Mouse (Mus musculus): ENCODE results near the gene Shisa2. TPM values are rescaled to one million over a fixed set of nuclear protein-coding genes. Genes with fewer than 3 reads are reported as not detected.

The Shisa2 gene
- polyA plus RNA-seq (2014; fragmentation: Nextera tagmentation; extraction: Ambion mirVana): 36.8 and 38.7 TPM in 2 replicates

- Histone ChIP-seq H3K4me2 (ENCODE audit: low read depth, severe bottlenecking) (peak within 1 kb of the TSS; percentile 83), H3K9me3 (ENCODE audit: control insufficient read depth, low read length) (no peaks in the 10 kb centered on the region), H3K4me1 (ENCODE audit: control insufficient read depth, insufficient read depth, low read length) (peaks cover 12% of the 10 kb centered on the region), H3K27me3 (ENCODE audit: control insufficient read depth, insufficient read depth, low read length) (no peaks in the 10 kb centered on the region), H3K36me3 (ENCODE audit: control insufficient read depth, insufficient read depth, low read length) (no peaks in the 10 kb centered on the region), H3K4me3 (ENCODE audit: low read depth, low read length) (peak within 1 kb of the TSS; percentile 77), H3K27ac (replicated peaks; ENCODE audit: low read depth, low read length) (peak within 1 kb of the TSS; percentile 86), H3K9ac (ENCODE audit: low read length) (peak within 1 kb of the TSS; percentile 85)
- DNase-seq (ENCODE audit: low spot score) (peak; percentile 90), ATAC-seq (ENCODE audit: insufficient number of reproducible peaks, low FRiP score, low TSS enrichment, low read depth) (peak; percentile 83)
- under 1% methylated on average over 64 of the region's 65 CpGs for WGBS
Observed at GRCm38 (mm10) chr14:59625158-59625805, at the start of gene Shisa2. Shisa2 (plus strand) TSS chr14:59625308.

DNA sequence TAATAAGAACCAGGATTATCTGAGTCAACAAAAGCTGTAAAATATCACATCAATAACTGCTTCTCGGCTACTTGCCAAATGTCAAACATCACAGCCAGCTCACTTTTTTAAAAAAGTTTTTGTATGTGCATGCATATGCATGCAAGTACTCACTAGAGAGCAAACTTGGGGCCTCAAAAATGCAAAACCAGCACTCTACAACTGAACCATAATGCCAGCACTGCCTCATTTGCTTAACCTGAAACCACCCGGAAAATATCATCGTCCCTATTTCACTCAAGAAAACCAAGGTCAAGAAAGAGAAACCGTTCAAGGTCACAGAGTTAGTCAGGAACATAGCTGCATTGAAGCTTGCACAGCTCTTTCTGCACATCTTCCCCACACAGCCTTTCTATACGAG, 48.7 kb upstream of the Shisa2 start:
- no peak overlapping the region for H3K4me3 ChIP-seq (ENCODE audit: low read depth, low read length)
- H3K4me1 ChIP-seq (ENCODE audit: control insufficient read depth, insufficient read depth, low read length): no peaks in the 10 kb centered on the region
- H3K9me3 ChIP-seq (ENCODE audit: control insufficient read depth, low read length): no peaks in the 10 kb centered on the region
- H3K27me3 ChIP-seq (ENCODE audit: control insufficient read depth, insufficient read depth, low read length): no peaks in the 10 kb centered on the region
- H3K4me2 ChIP-seq (ENCODE audit: low read depth, severe bottlenecking): no peak overlapping the region
- peaks cover 4% of the 10 kb centered on the region for H3K36me3 ChIP-seq (ENCODE audit: control insufficient read depth, insufficient read depth, low read length)
- 89% methylated on average over 5 of the region's 5 CpGs for WGBS
- H3K27ac ChIP-seq (replicated peaks; ENCODE audit: low read depth, low read length): no peak overlapping the region
- DNase-seq (ENCODE audit: low spot score) (no peak), ATAC-seq (ENCODE audit: insufficient number of reproducible peaks, low FRiP score, low TSS enrichment, low read depth) (no peak)
- H3K9ac ChIP-seq (ENCODE audit: low read length): no peak overlapping the region

GRCm38 (mm10) chr14:59590614-59591013, 34.5 kb upstream of the Shisa2 start:
- peaks cover 4% of the 10 kb centered on the region; the same call in 1 of the 2 replicates for H3K36me3 ChIP-seq (ENCODE audit: control insufficient read depth, insufficient read depth, low read length)
- H3K4me1 ChIP-seq (ENCODE audit: control insufficient read depth, insufficient read depth, low read length): no peaks in the 10 kb centered on the region
- no peak overlapping the region for H3K9ac ChIP-seq (ENCODE audit: low read length)
- no peak overlapping the region for H3K4me3 ChIP-seq (ENCODE audit: low read depth, low read length)
- DNase-seq (ENCODE audit: low spot score) (peak; percentile 30), ATAC-seq (ENCODE audit: insufficient number of reproducible peaks, low FRiP score, low TSS enrichment, low read depth) (no peak)
- WGBS: 86% methylated on average over 1 of the region's 1 CpGs
- no peaks in the 10 kb centered on the region for H3K27me3 ChIP-seq (ENCODE audit: control insufficient read depth, insufficient read depth, low read length)
- no peaks in the 10 kb centered on the region for H3K9me3 ChIP-seq (ENCODE audit: control insufficient read depth, low read length)
- H3K27ac ChIP-seq (replicated peaks; ENCODE audit: low read depth, low read length): no peak overlapping the region
- H3K4me2 ChIP-seq (ENCODE audit: low read depth, severe bottlenecking): no peak overlapping the region

- H3K4me2 ChIP-seq (ENCODE audit: low read depth, severe bottlenecking): no peak overlapping the region
- H3K9me3 ChIP-seq (ENCODE audit: control insufficient read depth, low read length): no peaks in the 10 kb centered on the region
- no peak for DNase-seq (ENCODE audit: low spot score)
- H3K4me1 ChIP-seq (ENCODE audit: control insufficient read depth, insufficient read depth, low read length): peaks cover under 1% of the 10 kb centered on the region; the same call in 1 of the 2 replicates
- no peak overlapping the region for H3K4me3 ChIP-seq (ENCODE audit: low read depth, low read length)
- ATAC-seq (ENCODE audit: insufficient number of reproducible peaks, low FRiP score, low TSS enrichment, low read depth): no peak
- H3K9ac ChIP-seq (ENCODE audit: low read length): no peak overlapping the region
- 84% methylated on average over 8 of the region's 8 CpGs for WGBS
- no peaks in the 10 kb centered on the region for H3K27me3 ChIP-seq (ENCODE audit: control insufficient read depth, insufficient read depth, low read length)
- H3K27ac ChIP-seq (replicated peaks; ENCODE audit: low read depth, low read length): no peak overlapping the region
- peaks cover 4% of the 10 kb centered on the region; the same call in 1 of the 2 replicates for H3K36me3 ChIP-seq (ENCODE audit: control insufficient read depth, insufficient read depth, low read length)
Observed at GRCm38 (mm10) chr14:59591901-59592300, 33.2 kb upstream of the Shisa2 start.

DNA sequence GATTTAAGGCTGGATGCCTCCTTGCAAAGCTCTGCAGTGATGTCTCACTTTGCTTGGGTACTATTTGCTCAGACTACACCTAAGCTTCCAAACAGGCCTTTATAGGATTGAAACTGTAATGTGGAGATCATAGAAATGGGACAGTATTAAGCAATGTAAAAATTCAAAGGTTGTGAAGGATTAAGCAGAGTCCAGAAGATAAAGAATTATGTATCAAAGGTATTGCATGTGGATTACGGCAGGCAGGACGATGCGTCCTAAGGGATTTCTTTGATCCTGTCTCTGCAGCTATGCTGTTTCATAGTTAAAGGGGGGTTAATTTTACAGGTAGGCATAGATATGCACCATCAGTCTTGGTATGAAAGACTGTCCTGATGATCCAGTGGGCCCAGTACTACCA, 32.5 kb upstream of the Shisa2 start:
- no peak overlapping the region for H3K4me3 ChIP-seq (ENCODE audit: low read depth, low read length)
- no peak overlapping the region for H3K9ac ChIP-seq (ENCODE audit: low read length)
- DNase-seq (ENCODE audit: low spot score) (no peak), ATAC-seq (ENCODE audit: insufficient number of reproducible peaks, low FRiP score, low TSS enrichment, low read depth) (no peak)
- peaks cover 4% of the 10 kb centered on the region; the same call in 1 of the 2 replicates for H3K36me3 ChIP-seq (ENCODE audit: control insufficient read depth, insufficient read depth, low read length)
- WGBS: 91% methylated on average over 3 of the region's 3 CpGs
- H3K27me3 ChIP-seq (ENCODE audit: control insufficient read depth, insufficient read depth, low read length): no peaks in the 10 kb centered on the region
- no peaks in the 10 kb centered on the region for H3K9me3 ChIP-seq (ENCODE audit: control insufficient read depth, low read length)
- H3K27ac ChIP-seq (replicated peaks; ENCODE audit: low read depth, low read length): no peak overlapping the region
- peaks cover 4% of the 10 kb centered on the region; the same call in 1 of the 2 replicates for H3K4me1 ChIP-seq (ENCODE audit: control insufficient read depth, insufficient read depth, low read length)
- no peak overlapping the region for H3K4me2 ChIP-seq (ENCODE audit: low read depth, severe bottlenecking)

GRCm38 (mm10) chr14:59594988-59595387, 30.1 kb upstream of the Shisa2 start:
- H3K36me3 ChIP-seq (ENCODE audit: control insufficient read depth, insufficient read depth, low read length): no peaks in the 10 kb centered on the region
- H3K4me1 ChIP-seq (ENCODE audit: control insufficient read depth, insufficient read depth, low read length): peaks cover 4% of the 10 kb centered on the region; the same call in 1 of the 2 replicates
- no peak overlapping the region for H3K4me2 ChIP-seq (ENCODE audit: low read depth, severe bottlenecking)
- no peak overlapping the region for H3K9ac ChIP-seq (ENCODE audit: low read length)
- WGBS: 97% methylated on average over 3 of the region's 3 CpGs
- no peak overlapping the region for H3K27ac ChIP-seq (replicated peaks; ENCODE audit: low read depth, low read length)
- H3K9me3 ChIP-seq (ENCODE audit: control insufficient read depth, low read length): no peaks in the 10 kb centered on the region
- DNase-seq (ENCODE audit: low spot score) (no peak), ATAC-seq (ENCODE audit: insufficient number of reproducible peaks, low FRiP score, low TSS enrichment, low read depth) (no peak)
- no peaks in the 10 kb centered on the region for H3K27me3 ChIP-seq (ENCODE audit: control insufficient read depth, insufficient read depth, low read length)
- no peak overlapping the region for H3K4me3 ChIP-seq (ENCODE audit: low read depth, low read length)

DNA sequence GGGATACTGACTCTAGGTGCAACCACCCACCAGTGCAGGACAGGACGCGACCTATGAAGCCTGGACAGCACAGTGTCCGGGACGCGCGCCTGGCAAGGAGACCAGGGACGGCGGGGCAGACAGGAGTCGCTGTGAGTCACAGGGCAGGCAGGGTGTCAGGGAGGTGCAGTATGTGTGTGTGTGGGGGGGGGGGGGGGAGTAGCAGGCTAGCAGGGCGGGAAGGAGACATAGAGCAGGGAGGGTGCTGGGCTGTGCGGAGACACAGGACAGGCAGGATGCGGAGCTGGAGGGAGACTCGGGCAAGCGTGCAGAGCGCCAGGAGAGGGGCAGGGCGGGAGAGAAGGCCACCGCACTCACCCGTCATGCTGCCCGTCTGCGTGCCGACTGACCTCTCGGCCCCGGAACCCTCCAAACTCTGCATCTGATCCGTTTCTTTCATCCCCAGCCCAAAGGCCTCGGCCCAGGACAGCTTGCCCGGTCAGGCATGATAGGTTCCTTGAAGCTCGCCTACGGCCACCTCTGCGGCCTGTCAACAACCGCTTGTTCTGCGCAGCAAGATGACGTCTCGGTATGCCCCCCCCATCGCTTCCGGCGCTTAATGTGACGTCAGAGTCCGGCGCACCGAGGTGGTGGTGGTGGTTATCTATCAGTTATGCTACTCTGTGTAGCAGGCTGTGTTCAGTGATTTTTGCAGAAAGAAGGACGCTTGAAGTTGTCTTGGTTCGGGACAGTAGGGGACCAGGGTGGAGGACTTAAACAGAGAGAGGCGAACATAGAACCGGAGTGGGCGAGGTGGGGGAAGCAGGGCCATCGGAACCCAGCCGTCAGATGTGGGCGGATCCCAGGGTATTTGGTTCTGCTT, 27.5 kb upstream of the Shisa2 start, which contains the start of gene Cdadc1:
TSS of gene Cdadc1 (minus strand) at position 562 of the 862 bp plus-strand sequence.
- Histone ChIP-seq H3K9me3 (ENCODE audit: control insufficient read depth, low read length) (no peaks in the 10 kb centered on the region), H3K4me2 (ENCODE audit: low read depth, severe bottlenecking) (peak within 1 kb of the TSS; percentile 90), H3K27ac (replicated peaks; ENCODE audit: low read depth, low read length) (no peak within 1 kb of the TSS; the same call in 1 of the 2 replicates), H3K4me3 (ENCODE audit: low read depth, low read length) (peak within 1 kb of the TSS; percentile 91), H3K9ac (ENCODE audit: low read length) (peak within 1 kb of the TSS; percentile 73), H3K36me3 (ENCODE audit: control insufficient read depth, insufficient read depth, low read length) (no peaks in the 10 kb centered on the region), H3K4me1 (ENCODE audit: control insufficient read depth, insufficient read depth, low read length) (peaks cover 4% of the 10 kb centered on the region; the same call in 1 of the 2 replicates), H3K27me3 (ENCODE audit: control insufficient read depth, insufficient read depth, low read length) (no peaks in the 10 kb centered on the region)
- WGBS: under 1% methylated on average over 46 of the region's 48 CpGs
- DNase-seq (ENCODE audit: low spot score): peak; percentile 99
- peak; percentile 84 for ATAC-seq (ENCODE audit: insufficient number of reproducible peaks, low FRiP score, low TSS enrichment, low read depth)

- ATAC-seq (ENCODE audit: insufficient number of reproducible peaks, low FRiP score, low TSS enrichment, low read depth) (no peak), DNase-seq (ENCODE audit: low spot score) (no peak)
- Histone ChIP-seq H3K4me1 (ENCODE audit: control insufficient read depth, insufficient read depth, low read length) (peaks cover 4% of the 10 kb centered on the region; the same call in 1 of the 2 replicates), H3K9ac (ENCODE audit: low read length) (peak overlapping the region; percentile 73), H3K36me3 (ENCODE audit: control insufficient read depth, insufficient read depth, low read length) (no peaks in the 10 kb centered on the region), H3K4me3 (ENCODE audit: low read depth, low read length) (peak overlapping the region; percentile 91), H3K4me2 (ENCODE audit: low read depth, severe bottlenecking) (peak overlapping the region; percentile 62), H3K27ac (replicated peaks; ENCODE audit: low read depth, low read length) (no peak overlapping the region), H3K9me3 (ENCODE audit: control insufficient read depth, low read length) (no peaks in the 10 kb centered on the region), H3K27me3 (ENCODE audit: control insufficient read depth, insufficient read depth, low read length) (no peaks in the 10 kb centered on the region)
- 3% methylated on average over 8 of the region's 8 CpGs for WGBS
Observed at GRCm38 (mm10) chr14:59598260-59598627, 26.9 kb upstream of the Shisa2 start.

All from limb, embryonic 11.5 days (tissue).